Mouse (Mus musculus): ENCODE measurements around the gene Rgs14. TPM values are rescaled to one million over a fixed set of nuclear protein-coding genes. Genes with fewer than 3 reads are reported as not detected.

Gene Rgs14
- polyA plus RNA-seq, 1 experiment from 2014 or later, result 1.4 TPM

- no peak overlapping the region for H3K27ac ChIP-seq
- WGBS, result 75% methylated on average over 1 of the region's 1 CpGs
Observed at GRCm38 (mm10) chr13:55391626-55392029, 22.1 kb downstream of the Rgs14 start.

DNA sequence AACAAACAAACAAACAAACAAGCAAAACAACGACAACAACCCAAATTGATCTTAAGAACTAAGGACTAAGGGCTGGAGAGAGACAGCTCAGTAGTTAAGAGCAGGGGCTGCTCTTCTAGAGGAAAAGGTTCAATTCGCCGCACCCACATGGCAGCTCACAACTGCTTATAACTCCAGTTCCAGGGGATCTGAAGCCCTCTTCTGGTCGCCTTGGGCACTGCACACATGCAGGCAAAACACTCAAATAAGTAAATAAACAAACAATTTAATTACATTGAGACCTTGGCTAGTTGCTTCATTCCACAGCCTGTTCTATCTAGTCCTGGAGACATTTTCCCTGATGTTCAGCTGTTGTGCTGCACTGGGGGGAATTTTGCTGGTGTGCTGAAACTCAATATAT, 23.4 kb downstream of the Rgs14 start:
- H3K36me3 ChIP-seq, result no peaks in the 10 kb centered on the region
- 66% methylated on average over 4 of the region's 4 CpGs for WGBS
- H3K9me3 ChIP-seq, result no peaks in the 10 kb centered on the region
- no peaks in the 10 kb centered on the region for H3K4me1 ChIP-seq
- H3K27ac ChIP-seq, result no peak overlapping the region
- H3K9ac ChIP-seq, result no peak overlapping the region
- H3K4me3 ChIP-seq, result no peak overlapping the region
- no peaks in the 10 kb centered on the region; the same call in 1 of the 2 replicates for H3K27me3 ChIP-seq
- no peak overlapping the region for H3K4me2 ChIP-seq
- no peak for ATAC-seq (ENCODE audit: insufficient number of reproducible peaks, low FRiP score, low TSS enrichment, low read depth)

More at GRCm38 (mm10) chr13:55391626-55392029, 22.1 kb downstream of the Rgs14 start:
- no peak overlapping the region for H3K4me3 ChIP-seq
- H3K27me3 ChIP-seq, result no peaks in the 10 kb centered on the region; the same call in 1 of the 2 replicates
- no peaks in the 10 kb centered on the region for H3K4me1 ChIP-seq
- H3K9me3 ChIP-seq, result no peaks in the 10 kb centered on the region
- no peak for ATAC-seq (ENCODE audit: insufficient number of reproducible peaks, low FRiP score, low TSS enrichment, low read depth)
- no peaks in the 10 kb centered on the region for H3K36me3 ChIP-seq
- H3K9ac ChIP-seq, result no peak overlapping the region
- H3K4me2 ChIP-seq, result no peak overlapping the region

GRCm38 (mm10) chr13:55398088-55398487, 28.6 kb downstream of the Rgs14 start, which contains the start of gene Slc34a1:
Gene Slc34a1, plus strand, starts transcription at chr13:55398187.
- no peaks in the 10 kb centered on the region for H3K36me3 ChIP-seq
- H3K27me3 ChIP-seq, result peaks cover 3% of the 10 kb centered on the region; the same call in 1 of the 2 replicates
- H3K4me2 ChIP-seq, result no peak within 1 kb of the TSS
- no peak within 1 kb of the TSS for H3K27ac ChIP-seq
- no peak for ATAC-seq (ENCODE audit: insufficient number of reproducible peaks, low FRiP score, low TSS enrichment, low read depth)
- H3K9me3 ChIP-seq, result no peaks in the 10 kb centered on the region
- H3K4me1 ChIP-seq, result no peaks in the 10 kb centered on the region
- 83% methylated on average over 1 of the region's 1 CpGs for WGBS
- no peak within 1 kb of the TSS for H3K9ac ChIP-seq
- H3K4me3 ChIP-seq, result no peak within 1 kb of the TSS

GRCm38 (mm10) chr13:55399300-55400038, 29.9 kb downstream of the Rgs14 start:
- no peaks in the 10 kb centered on the region for H3K9me3 ChIP-seq
- H3K4me1 ChIP-seq, result no peaks in the 10 kb centered on the region
- H3K27me3 ChIP-seq, result peaks cover 9% of the 10 kb centered on the region
- H3K4me3 ChIP-seq, result no peak overlapping the region
- H3K4me2 ChIP-seq, result no peak overlapping the region
- H3K27ac ChIP-seq, result no peak overlapping the region
- H3K36me3 ChIP-seq, result no peaks in the 10 kb centered on the region
- ATAC-seq (ENCODE audit: insufficient number of reproducible peaks, low FRiP score, low TSS enrichment, low read depth), result no peak
- 62% methylated on average over 5 of the region's 5 CpGs for WGBS
- H3K9ac ChIP-seq, result no peak overlapping the region

- no peak overlapping the region for H3K4me3 ChIP-seq
- H3K27ac ChIP-seq, result no peak overlapping the region
- no peak for ATAC-seq (ENCODE audit: insufficient number of reproducible peaks, low FRiP score, low TSS enrichment, low read depth)
- 0 out of 2 replicates have a peak, but pooled peaks cover under 1% of the 10 kb centered on the region for H3K4me1 ChIP-seq
- H3K9me3 ChIP-seq, result no peaks in the 10 kb centered on the region
- H3K4me2 ChIP-seq, result no peak overlapping the region
- H3K9ac ChIP-seq, result no peak overlapping the region
- H3K27me3 ChIP-seq, result peaks cover 9% of the 10 kb centered on the region
- no peaks in the 10 kb centered on the region for H3K36me3 ChIP-seq
- 79% methylated on average over 1 of the region's 1 CpGs for WGBS
Observed at GRCm38 (mm10) chr13:55400039-55400346, 30.5 kb downstream of the Rgs14 start.

- H3K36me3 ChIP-seq, result no peaks in the 10 kb centered on the region
- no peak overlapping the region for H3K27ac ChIP-seq
- H3K4me3 ChIP-seq, result no peak overlapping the region
- no peak overlapping the region for H3K4me2 ChIP-seq
- H3K27me3 ChIP-seq, result peaks cover 9% of the 10 kb centered on the region; the same call in 1 of the 2 replicates
- H3K9ac ChIP-seq, result no peak overlapping the region
- no peak for ATAC-seq (ENCODE audit: insufficient number of reproducible peaks, low FRiP score, low TSS enrichment, low read depth)
- 76% methylated on average over 7 of the region's 7 CpGs for WGBS
- H3K4me1 ChIP-seq, result peaks cover 10% of the 10 kb centered on the region
- no peaks in the 10 kb centered on the region for H3K9me3 ChIP-seq
Observed at GRCm38 (mm10) chr13:55403266-55403665, 33.7 kb downstream of the Rgs14 start.

GRCm38 (mm10) chr13:55403935-55404852, 34.7 kb downstream of the Rgs14 start:
- no peaks in the 10 kb centered on the region for H3K36me3 ChIP-seq
- H3K27ac ChIP-seq, result 0 out of 2 replicates have a peak overlapping the region, but pooled peaks have one; percentile 7
- H3K27me3 ChIP-seq, result peaks cover 9% of the 10 kb centered on the region; the same call in 1 of the 2 replicates
- no peak overlapping the region for H3K4me3 ChIP-seq
- H3K4me2 ChIP-seq, result no peak overlapping the region
- WGBS, result 60% methylated on average over 15 of the region's 15 CpGs
- ATAC-seq (ENCODE audit: insufficient number of reproducible peaks, low FRiP score, low TSS enrichment, low read depth), result no peak
- H3K9me3 ChIP-seq, result no peaks in the 10 kb centered on the region
- H3K4me1 ChIP-seq, result peaks cover 10% of the 10 kb centered on the region
- no peak overlapping the region for H3K9ac ChIP-seq

- Histone ChIP-seq H3K27ac (0 out of 2 replicates have a peak overlapping the region, but pooled peaks have one; percentile 7), H3K9me3 (no peaks in the 10 kb centered on the region), H3K9ac (no peak overlapping the region), H3K36me3 (no peaks in the 10 kb centered on the region), H3K4me3 (no peak overlapping the region), H3K27me3 (peaks cover 9% of the 10 kb centered on the region; the same call in 1 of the 2 replicates), H3K4me1 (peaks cover 10% of the 10 kb centered on the region), H3K4me2 (peak overlapping the region; percentile 26; the same call in 1 of the 2 replicates)
- 7% methylated on average over 11 of the region's 11 CpGs for WGBS
- peak; percentile 70 for ATAC-seq (ENCODE audit: insufficient number of reproducible peaks, low FRiP score, low TSS enrichment, low read depth)
Observed at GRCm38 (mm10) chr13:55404853-55405782, 35.6 kb downstream of the Rgs14 start.

- ATAC-seq (ENCODE audit: insufficient number of reproducible peaks, low FRiP score, low TSS enrichment, low read depth), result no peak
- peaks cover 10% of the 10 kb centered on the region for H3K4me1 ChIP-seq
- no peaks in the 10 kb centered on the region for H3K9me3 ChIP-seq
- WGBS, result 72% methylated on average over 13 of the region's 13 CpGs
- no peak overlapping the region for H3K9ac ChIP-seq
- H3K4me2 ChIP-seq, result 0 out of 2 replicates have a peak overlapping the region, but pooled peaks have one; percentile 26
- 0 out of 2 replicates have a peak overlapping the region, but pooled peaks have one; percentile 6 for H3K27ac ChIP-seq
- H3K36me3 ChIP-seq, result no peaks in the 10 kb centered on the region
- no peak overlapping the region for H3K4me3 ChIP-seq
- peaks cover 9% of the 10 kb centered on the region; the same call in 1 of the 2 replicates for H3K27me3 ChIP-seq
Observed at GRCm38 (mm10) chr13:55405783-55406390, 36.4 kb downstream of the Rgs14 start.

- 82% methylated on average over 4 of the region's 4 CpGs for WGBS
- H3K4me2 ChIP-seq, result no peak overlapping the region
- ATAC-seq (ENCODE audit: insufficient number of reproducible peaks, low FRiP score, low TSS enrichment, low read depth), result no peak
- no peak overlapping the region for H3K27ac ChIP-seq
- H3K27me3 ChIP-seq, result peaks cover 6% of the 10 kb centered on the region; the same call in 1 of the 2 replicates
- no peaks in the 10 kb centered on the region for H3K9me3 ChIP-seq
- peaks cover 10% of the 10 kb centered on the region for H3K4me1 ChIP-seq
- H3K4me3 ChIP-seq, result no peak overlapping the region
- no peak overlapping the region for H3K9ac ChIP-seq
- no peaks in the 10 kb centered on the region for H3K36me3 ChIP-seq
Observed at GRCm38 (mm10) chr13:55407341-55407740, 37.8 kb downstream of the Rgs14 start.

All from limb, embryonic 15.5 days (tissue).